Mouse (Mus musculus): ENCODE measurements around the gene Gpd2.

DNA sequence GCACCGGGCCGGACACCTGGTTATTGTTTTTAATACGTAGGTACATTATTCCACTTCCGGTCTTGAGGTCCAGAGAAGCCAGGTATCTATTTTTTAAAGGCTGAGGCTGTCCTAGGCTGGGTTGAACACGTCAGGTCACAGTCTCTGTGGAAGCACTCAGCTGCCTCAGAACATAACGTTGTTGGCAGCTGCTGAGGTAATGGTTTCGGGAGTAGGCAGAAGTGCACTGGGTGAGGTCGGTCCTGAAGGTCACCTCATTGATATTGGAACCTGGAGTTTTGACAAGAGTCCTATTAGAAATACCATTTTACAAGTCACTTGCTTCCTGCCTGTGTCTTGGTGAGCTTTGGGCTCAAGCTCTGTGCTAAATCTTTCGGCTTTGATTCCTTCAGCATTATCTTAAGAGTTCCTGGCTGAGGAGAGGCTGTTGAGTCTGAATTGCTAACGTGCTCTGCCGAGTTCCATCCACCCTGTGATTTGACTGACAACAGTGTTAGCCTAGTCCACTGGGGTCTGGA is 17.8 kb downstream of the Gpd2 start:
- TF ChIP-seq POLR2A (IDR thresholded peaks at IDR 0.05; ENCODE audit: low read depth, low read length) (no peak), CTCF (IDR thresholded peaks at IDR 0.05; ENCODE audit: borderline replicate concordance, insufficient read depth, low read length) (no peak)
